Mouse (Mus musculus): Measurements from ENCODE around the gene Irs1. TPM values are rescaled to one million over a fixed set of nuclear protein-coding genes. Genes with fewer than 3 reads are reported as not detected.
A peak's percentile ranks its signal among the peaks of the same experiment; 100 is the strongest.

Gene Irs1
- total RNA-seq, 2 experiments from 2014 or later: 29.1 to 43.5 TPM

DNA sequence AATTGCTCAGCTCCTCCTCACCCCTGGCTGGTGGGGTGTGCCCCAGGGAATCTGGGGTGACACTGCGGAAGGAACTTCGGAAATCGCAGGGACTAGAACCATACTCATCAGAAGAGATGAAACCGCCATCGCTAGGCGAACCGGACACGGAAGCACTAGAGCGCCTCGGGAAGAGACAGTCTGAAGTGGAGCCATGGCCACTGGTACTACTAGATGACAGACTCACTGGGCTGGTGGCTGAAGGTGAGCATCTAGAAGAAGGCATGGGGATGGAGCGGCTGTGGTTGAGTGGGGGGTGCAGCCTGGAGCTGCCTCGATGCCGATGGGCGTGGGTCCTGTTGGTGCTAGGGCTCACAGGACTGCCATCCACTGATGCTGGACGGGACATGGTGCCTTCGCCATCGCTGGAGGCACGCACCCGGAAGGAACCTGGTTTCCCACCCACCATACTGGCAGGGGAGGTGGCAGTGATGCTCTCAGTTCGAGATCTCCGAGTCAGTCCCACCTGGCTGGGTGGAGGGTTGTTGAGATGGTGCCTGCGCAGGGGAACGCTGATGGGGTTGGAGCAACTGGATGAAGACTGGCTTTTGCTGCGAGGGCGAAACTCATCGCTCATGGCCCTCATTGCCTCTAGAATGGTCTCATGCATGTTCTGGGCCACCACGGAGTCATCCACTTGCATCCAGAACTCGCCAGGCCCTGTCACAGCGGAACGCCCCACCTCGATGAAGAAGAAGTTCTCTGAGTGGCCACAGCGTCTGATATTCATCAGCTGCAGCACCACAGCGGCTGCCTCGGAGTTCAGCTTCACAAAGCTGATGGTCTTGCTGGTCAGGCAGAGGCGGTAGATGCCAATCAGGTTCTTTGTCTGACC is 1.9 kb downstream of the Irs1 start:
- peak; percentile 21 to 41 for DNase-seq

DNA sequence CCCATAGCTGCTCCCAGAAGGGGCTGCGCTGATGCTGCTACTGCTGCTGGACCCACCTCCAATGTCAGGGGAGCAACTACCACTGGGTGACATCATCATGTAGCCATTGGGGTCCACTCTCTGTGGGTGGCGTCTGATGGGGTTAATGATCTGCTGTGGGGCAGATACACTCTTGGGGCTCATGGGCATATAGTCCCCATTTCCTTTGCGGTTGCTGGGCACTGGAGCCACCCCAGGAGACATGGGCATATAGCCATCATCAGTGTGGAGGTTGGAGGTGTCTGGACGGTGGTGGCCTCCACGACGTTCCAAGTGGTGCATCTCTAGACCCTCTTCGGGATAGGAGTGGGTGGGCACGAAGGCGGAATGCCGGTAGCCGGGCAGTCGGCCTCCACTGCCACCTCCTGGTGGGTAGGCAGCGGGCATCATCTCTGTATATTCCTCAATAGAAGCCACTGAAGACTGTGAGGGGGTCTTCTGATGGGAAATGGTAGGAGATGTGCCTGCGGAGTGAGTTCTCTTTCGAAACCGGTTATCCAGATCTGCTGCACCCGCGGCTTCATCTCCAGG is 2.7 kb downstream of the Irs1 start:
- DNase-seq: peak in 1 of 2 experiments; percentile 48

DNA sequence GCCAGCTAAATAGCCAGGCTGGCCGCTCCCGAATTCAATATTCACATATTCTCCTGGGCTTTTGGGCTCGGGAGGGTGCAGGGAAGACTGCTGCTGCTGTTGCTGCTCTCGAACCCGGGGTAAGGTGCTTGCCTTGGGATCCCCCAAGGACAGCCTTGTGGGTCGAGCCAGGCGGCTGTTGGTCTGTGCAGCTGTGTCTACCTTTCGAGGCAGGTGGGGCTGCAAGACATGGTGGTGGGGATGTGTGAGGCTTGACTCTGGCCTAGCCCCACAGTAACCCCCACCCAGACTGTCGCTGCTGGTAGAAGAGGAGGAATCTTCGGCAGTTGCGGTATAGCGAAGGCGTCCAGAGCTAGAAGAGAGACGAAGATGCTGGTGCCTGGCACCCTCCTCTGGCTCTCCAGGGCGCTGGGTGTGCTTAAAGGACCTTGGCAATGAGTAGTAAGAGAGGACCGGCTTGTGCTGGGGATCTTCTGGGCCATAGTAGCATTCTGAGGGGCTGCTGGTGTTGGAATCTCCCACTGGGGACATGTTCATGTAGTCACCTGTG is 3.4 kb downstream of the Irs1 start:
- peak in 1 of 2 experiments; percentile 27 for DNase-seq

DNA sequence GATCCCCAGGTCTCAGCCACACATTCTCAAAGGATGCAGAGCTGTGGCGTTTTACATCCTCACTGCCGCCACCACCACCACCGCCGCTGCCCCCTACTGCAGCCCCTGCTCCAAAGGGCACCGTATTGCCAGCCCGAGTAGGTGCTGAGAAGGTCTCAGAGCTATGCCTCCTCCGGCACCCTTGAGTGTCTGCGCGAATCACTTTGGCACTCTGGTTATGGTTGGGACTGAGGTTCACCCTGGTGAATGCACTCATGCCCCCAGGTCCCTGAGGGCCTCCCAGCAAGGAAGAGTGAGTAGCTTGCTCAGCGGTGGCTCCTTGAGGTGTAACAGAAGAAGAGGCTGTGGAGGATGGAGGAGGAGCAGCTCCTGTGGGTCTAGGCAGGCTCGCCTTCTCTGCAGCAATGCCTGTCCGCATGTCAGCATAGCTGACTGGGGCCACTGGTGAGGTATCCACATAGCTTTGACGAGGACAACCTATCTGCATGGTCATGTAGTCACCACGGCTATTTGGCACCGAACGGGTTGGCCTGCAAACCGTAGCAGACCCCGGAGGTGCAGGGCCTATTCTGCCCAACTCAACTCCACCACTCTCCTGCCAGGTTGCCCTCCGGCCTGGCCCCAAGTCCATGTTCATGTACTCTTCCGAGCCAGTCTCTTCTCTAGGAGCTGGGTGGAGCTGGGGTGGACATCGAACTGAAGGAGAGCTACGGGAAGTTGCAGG is 4.0 kb downstream of the Irs1 start:
- peak; percentile 22 to 57 for DNase-seq

DNA sequence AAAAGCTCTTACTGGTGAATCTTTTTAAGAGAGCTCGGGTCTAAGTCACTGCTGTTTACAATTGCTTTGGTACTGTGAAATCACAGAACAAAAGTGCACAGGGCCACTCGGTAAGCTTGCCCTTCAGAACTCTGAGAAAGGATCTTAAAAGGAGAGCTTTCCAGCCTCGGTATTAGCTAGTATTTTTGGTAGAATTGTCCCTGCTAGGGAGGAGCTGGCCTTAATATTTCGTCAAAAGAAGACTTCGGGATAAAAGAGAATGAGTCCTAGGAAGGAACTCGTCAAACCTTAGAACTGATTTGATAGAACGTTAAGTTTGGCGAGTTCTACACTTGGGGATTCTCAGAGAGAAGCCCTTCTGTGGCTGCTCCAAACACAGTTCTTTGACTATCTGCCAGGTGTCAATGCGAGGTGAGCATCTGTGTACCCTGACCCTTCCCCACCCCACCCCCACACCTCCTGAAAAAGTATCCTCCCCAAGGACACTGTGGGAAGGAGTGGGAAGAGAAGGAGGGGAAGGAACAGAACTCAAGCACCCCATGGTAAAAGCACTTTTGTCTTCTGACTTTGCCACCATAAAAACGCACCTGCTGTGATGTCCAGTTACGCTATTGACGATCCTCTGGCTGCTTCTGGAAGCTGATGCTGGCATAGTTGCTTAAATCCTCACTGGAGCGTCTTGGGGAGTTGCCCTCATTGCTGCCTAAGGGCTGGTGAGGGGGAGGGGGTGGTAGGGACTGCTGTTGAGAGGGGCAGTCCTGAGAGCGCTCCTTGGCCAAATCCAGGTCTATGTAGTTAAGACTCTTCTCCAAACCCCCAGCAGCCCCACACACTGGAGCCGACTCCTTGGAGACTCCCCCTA is 4.8 kb downstream of the Irs1 start:
- peak in 1 of 2 experiments; percentile 54 for DNase-seq

DNA sequence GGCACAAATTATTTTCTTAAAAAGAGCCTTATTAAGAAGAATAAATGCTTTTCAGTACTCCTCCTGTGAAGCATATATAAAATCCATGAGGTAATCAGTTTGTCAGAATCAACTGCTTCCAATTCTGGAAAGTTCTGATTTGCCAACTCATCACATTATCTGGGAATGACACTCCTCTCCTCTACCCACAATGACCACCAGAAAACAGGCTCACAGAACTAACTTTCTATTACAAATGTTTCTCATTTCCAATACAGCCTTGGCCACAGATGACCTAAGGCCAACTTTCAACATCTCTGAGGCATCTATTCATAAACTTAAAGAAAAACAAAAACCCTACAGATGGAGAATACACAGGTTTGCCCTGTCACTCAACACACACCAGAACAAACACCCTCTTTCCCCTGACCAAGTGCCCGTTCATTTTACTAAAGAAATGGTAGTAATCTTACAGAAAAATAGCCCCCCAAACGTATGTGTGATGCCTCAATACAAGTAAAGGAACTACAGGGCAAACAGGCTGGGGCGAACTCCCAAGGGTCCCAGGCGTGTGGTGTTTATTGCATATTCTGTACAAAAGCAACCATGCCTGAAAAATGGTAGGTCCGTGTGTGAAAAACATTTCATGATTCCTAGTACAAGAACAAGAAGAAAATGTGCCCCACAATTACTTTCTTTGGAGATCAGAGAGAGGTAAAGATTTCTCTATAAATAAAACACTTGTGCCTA is 5.6 kb downstream of the Irs1 start:
- peak in 1 of 2 experiments; percentile 50 for DNase-seq

DNA sequence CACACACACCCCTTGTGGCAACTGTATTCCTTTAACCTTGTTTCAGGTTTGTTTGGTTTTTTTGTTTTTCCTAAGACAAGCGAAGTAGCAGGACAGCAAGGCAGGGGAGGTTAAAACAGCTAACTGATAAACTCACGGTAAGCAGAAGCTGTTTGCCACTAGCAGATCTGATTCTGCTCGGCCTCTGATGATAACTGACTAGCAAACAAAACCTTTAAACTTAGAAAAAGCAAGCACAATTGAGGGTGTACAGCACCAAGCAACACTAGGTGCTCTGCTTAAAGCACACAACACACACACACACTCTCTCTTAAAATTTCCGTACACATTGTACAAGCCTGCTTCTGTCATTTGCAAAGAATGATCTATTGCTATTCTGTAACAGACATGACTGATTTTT is 6.8 kb downstream of the Irs1 start:
- peak in 1 of 2 experiments; percentile 50 for DNase-seq

DNA sequence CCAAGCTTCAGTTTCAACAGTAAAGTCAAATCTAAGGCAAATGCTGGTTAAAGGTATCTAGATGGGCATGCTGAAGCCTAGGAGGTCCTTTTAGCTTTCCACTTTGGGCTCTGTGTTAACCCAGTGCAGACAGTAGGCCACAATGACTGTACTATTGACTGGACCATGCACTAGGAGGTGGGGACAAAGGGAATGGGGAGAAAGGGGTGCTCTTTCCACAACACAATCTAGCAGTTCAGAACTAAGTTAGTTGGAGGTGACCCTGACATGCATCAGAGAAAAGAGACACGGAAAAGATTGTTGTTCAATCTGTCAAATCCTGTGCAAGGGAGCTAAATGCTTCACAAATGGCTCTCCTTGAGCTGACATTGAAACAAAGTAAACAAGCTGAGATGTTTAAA is 7.3 kb downstream of the Irs1 start:
- DNase-seq: peak; percentile 27 to 70

DNA sequence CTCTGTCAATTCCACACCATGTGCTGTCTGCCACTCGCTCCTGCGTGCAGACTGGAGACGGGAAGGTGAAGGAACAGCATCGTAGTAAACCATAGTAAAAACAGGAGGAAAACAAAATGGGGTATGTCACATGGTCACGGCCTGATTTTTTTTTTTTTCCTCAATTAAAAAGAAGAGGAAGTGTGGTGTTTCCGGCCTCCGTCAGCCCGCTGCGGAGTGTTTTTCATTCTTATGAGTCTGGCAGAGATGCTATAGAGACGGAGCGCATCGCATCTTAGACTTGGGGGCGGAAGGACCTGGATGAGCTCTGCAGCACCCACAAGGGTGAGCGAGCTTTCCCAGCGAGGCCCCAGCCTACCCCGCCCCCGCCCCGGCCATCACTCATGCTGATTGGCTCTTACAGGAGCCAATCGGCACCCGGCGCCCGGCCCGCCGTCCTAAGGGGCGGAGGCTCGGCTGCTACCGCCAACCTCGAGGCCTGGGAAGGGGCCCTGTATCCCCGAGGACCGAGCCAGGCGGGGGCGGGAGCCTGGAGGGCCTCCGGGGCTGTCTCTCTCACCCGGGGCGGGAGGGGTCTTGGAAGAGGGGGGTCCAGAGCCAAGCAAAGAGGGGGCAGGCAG is 8.1 kb downstream of the Irs1 start:
- peak; percentile 91 to 93 for DNase-seq

DNA sequence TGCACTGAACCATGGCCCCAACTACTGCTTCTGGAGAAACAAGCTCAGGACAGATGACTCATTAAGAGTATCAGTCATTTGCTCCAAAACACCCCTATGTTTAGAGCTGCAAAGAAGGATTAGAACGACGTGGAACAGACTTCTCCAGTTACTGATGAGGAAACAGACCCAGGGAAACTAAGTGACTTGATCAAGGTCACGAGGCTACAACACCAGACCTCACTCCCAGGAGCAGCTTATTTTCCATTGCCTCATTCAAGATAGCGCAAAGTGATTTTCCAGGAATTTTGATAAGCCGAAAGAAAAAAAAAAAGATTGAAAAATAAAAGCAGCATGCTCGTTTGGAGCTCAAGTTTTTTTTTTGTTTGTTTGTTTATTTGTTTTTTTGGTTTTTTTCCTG is 9.4 kb downstream of the Irs1 start:
- DNase-seq: peak; percentile 45 to 53

DNA sequence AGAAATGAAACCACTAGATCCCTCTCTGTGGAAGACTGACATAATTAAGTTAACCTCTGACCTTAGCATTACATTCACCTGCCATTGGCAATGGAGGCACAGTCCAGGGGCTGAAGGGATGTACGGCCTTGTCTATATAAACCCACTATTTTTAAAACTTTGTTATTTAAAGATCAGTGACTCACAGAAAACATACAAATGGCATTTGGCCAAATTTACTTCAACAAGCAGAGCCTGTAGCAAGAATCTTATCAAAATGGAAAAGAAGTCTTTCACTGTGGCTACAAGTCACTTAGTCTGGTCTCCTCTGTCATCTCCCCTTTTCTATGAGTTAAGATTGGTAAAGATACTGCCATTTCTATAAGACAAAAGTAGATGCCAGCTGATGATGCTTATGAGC is 11.4 kb downstream of the Irs1 start:
- no peak for DNase-seq

DNA sequence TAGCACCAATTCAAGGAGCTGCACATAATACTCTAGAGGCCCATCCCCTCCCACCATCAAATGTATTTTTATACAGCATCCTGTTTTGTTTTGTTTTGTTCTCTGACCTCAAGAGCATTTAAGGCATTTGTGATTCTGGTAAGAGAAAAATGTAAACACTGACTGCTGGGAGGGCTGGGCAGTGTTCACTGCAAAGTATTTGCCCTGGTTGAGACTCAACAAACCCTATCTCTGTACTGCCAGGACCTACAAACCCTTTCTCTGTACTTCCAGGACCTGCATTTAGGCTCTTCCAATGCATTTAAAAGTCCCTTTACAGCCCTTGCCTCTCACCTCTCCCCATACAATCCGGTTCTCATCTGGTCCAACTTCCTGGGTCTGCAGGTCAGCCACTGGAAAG is 16.9 kb downstream of the Irs1 start:
- no peak for DNase-seq

DNA sequence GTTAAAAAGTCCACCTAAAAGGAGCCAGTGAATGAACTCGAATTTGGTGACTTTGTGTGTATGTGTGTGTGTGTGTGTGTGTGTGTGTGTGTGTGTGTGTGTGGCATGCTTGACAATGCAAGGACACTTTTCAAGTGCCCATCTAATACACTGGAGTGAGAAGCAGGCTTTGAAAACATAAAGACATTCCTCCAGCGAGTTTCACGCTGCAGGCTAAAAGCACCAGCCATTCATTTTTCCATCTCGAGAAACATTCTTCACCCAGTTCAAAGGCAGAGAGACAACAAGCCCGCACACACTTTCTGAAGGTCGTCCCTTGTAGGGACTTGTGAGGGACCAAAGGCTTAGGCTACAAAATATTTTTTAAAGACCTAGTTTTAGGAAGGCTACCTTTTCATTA is 17.7 kb downstream of the Irs1 start:
- DNase-seq: no peak

DNA sequence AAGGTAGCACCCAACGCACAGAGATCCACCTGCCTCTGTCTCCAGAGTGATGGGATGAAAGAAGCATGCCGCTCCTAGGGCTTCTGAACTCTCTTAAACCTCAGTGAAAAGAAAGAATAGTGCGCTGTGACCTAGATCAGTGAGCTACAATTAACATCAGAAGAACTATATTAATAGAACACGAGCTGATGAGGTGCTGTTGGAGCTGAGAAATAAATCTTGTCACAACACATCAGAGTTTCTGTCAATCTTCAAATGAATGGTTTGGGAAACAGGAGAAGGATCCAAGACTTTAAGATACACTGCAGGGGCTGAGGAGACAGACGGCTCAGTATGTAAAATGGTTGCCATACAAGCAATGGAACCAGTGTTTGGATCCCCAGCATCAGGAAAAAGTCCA is 19.0 kb downstream of the Irs1 start:
- no peak for DNase-seq

DNA sequence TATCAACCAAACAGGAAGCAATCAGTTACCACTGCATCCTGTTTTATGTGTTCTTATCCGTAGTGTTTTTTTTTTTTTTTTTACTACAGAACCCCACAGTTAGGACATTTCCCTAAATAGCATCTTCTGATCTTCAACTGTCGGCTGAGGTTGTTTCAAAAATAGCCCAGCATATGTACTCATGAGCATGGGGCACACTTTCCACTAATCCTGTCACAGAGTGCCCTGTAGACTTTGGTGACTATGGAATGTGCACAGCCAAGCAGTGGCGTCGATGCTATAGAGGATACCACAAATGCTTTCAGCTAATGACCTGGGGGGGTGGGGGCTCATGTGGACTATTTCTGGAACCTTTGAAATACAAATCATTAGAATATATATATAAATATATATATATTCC is 23.7 kb downstream of the Irs1 start:
- no peak for DNase-seq

DNA sequence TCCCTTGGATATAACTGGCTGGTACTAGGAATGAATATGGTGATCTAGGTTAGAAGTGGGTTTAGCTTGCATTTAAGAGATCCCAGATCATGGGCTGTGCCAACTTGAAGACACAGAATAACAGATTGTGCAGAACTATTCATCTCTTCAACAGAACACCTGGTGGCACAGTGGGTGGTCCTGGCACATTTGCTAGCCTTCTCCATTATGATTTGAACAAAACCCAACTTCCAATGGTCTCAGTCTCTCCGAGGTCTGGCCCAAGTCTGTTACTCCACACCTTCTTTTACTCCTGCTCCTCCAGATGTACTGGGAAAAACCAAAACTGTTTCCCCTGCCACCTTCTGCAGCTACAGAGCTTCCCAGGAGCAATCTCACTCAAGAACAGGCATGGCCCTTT is 28.9 kb downstream of the Irs1 start:
- no peak for DNase-seq

DNA sequence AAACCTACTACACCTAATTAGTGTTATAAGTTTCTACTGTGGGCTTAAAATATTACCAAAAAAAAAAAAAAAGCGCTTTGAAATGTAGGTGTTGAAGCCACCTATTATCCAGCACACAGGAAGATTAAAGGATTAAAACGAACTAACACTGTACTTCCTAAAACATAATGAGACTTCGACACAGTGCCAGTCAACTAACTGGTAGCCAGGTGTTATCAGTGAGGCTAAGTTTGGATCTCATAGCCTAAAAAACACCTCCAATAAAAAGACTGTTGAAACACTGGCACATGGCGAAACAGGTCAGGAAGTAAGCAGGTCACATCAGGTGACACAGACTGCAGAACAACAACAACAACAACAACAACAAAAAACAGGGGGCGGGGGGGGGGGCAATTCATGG is 29.6 kb downstream of the Irs1 start:
- peak in 1 of 2 experiments; percentile 36 for DNase-seq

DNA sequence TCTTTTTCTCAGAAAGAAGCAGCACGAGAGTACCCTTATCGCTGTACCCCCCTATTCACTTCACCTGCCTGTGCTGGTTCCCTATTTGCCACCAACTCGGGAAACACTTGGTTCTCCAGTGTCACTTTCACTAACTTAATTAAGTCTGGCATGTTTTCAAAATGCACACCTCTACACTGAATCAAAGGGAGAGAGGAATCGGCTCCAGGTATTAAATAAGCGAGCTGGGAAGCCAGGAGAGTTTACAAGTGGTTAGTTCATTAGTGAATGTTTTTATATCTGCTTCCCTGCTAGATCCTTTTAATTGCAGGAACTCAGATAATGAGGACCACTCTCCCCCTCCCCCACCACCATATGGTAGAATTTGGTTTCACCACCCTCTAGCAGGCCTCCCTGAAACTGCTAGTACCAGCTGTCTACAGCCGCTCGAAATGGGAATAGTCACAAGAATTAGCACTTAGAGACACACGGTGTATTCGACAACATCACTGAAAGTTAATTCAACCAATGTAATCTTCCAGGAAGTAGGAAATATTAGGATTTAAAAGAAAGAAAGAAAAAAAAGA is 30.1 kb downstream of the Irs1 start:
- no peak for DNase-seq

DNA sequence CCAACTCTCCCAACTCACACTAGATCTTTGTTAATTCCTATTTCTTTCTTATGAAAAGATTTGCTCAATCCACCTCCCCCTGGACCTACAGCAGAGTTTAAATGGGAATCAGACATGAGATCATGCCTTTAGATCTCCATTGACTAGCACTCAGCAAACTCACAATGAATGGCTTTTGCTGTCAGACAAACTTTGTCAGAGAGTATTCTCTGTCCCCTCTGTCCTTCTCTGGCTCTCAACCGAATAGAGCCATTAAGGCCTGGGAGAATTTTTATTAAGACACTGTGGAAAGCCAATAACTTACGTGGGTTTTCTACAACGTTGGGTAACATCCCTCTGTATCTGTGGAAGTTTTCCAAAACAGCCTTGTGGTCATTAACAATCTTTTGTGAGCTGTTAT is 31.2 kb downstream of the Irs1 start:
- DNase-seq: no peak

DNA sequence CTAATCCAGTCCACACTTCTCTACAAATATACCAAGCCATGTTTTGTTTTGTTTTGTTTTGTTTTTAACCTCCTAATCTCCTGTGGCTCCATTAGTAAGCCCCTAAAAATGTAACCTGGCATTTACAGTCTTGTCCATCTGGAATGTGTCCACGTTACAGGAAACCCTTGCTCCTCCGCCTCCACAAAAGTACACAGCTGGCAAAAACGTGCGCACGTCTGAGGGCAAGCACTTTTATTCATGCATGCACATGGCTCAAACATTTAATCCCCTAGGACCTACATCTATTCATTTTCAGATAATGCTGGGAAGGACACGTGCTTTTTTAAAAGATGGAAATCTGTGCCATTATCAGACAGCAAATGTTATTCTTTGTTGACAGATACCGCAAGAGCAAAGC is 32.9 kb downstream of the Irs1 start:
- no peak for DNase-seq

Measured in heart, adult 18-20 months (tissue).